13 mouse cellular contexts compared by ENCODE assay signal in the genomic region with DNA sequence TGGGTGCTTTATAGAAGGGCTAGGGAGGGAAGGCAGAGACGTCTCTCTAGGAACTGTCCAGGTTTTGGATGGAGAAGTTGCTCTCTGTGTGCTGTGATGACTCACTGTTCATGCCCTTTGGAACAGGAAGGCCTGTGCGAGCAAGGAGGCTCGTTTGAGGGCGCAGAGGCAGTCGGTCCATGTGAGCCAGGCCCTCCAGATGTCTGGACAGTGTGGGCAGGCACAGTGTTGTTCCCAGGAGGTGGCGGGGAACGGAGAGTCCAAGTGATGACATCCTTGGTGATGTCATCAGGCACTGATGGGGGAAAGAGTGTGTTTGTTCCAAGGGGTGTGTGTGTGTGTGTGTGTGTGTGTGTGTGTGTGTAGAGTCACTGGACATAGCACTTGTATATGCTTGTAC.
DNase-seq lines count a peak whose midpoint lies in the region; ATAC-seq and TF ChIP-seq lines count a peak whose summit lies in the region.
"Had no signal": no experiment of that assay in that cellular context is flagged by ENCODE, and none has a peak within 500 bp of the region (broad histone marks: within the 10 kb centered on the region; RNA-seq: fewer than 3 reads in every experiment).

No protein-coding gene starts in this region.

- H3K9ac ChIP-seq in forebrain, embryonic 15.5 days (replicated peaks), result no peak overlapping the region
- H3K9ac ChIP-seq: embryonic facial prominence, embryonic 13.5 days; limb, embryonic 15.5 days; neural tube, embryonic 15.5 days had no signal

- 0 out of 2 replicates have a peak, but pooled peaks have one; percentile 28 for ATAC-seq in forebrain, embryonic 15.5 days (replicated peaks)

- no peak overlapping the region for H3K4me2 ChIP-seq in forebrain, embryonic 15.5 days (replicated peaks)
- H3K4me2 ChIP-seq: embryonic facial prominence, embryonic 13.5 days; limb, embryonic 15.5 days; neural tube, embryonic 15.5 days had no signal

- H3K36me3 ChIP-seq in forebrain, embryonic 15.5 days, result no peaks in the 10 kb centered on the region
- H3K36me3 ChIP-seq in forebrain, embryonic 10.5 days (replicated peaks), result 0 out of 2 replicates have a peak, but pooled peaks cover 4% of the 10 kb centered on the region
- H3K36me3 ChIP-seq in megakaryocyte, embryonic 14.5 days (replicated peaks; ENCODE audit: low read length), result no peaks in the 10 kb centered on the region
- H3K36me3 ChIP-seq: limb, embryonic 15.5 days; neural tube, embryonic 15.5 days had no signal

- no peak overlapping the region for H3K4me3 ChIP-seq in forebrain, embryonic 15.5 days
- no peak overlapping the region for H3K4me3 ChIP-seq in forebrain, embryonic 10.5 days
- H3K4me3 ChIP-seq in gastrocnemius, adult 2 months, result no peak overlapping the region
- peak overlapping the region; percentile 59 for H3K4me3 ChIP-seq in megakaryocyte, embryonic 14.5 days (replicated peaks)
- H3K4me3 ChIP-seq: embryonic facial prominence, embryonic 13.5 days; limb, embryonic 15.5 days; neural tube, embryonic 15.5 days had no signal

- H3K27ac ChIP-seq in forebrain, embryonic 15.5 days (replicated peaks), result no peak overlapping the region
- H3K27ac ChIP-seq in forebrain, embryonic 10.5 days, result no peak overlapping the region
- H3K27ac ChIP-seq in gastrocnemius, adult 2 months, result no peak overlapping the region
- H3K27ac ChIP-seq: embryonic facial prominence, embryonic 13.5 days; limb, embryonic 15.5 days; neural tube, embryonic 15.5 days had no signal

- no peaks in the 10 kb centered on the region for H3K9me3 ChIP-seq in forebrain, embryonic 15.5 days
- H3K9me3 ChIP-seq in forebrain, embryonic 10.5 days, result no peaks in the 10 kb centered on the region
- no peaks in the 10 kb centered on the region for H3K9me3 ChIP-seq in megakaryocyte, embryonic 14.5 days
- H3K9me3 ChIP-seq: embryonic facial prominence, embryonic 13.5 days; limb, embryonic 15.5 days; neural tube, embryonic 15.5 days had no signal

- 82% methylated on average over 7 of the region's 7 CpGs for WGBS in forebrain, embryonic 15.5 days
- WGBS in forebrain, embryonic 10.5 days, result 76% methylated on average over 7 of the region's 7 CpGs

- intact Hi-C loops in gastrocnemius, adult 2 months (cut with DNase I), result no loop called here
- intact Hi-C loops in heart, postnatal 10 days (cut with DNase I), result no loop called here

- TF ChIP-seq CTCF in gastrocnemius, adult 2 months (IDR thresholded peaks at IDR 0.05), result no peak

- peaks cover 6% of the 10 kb centered on the region for H3K4me1 ChIP-seq in forebrain, embryonic 15.5 days
- H3K4me1 ChIP-seq in forebrain, embryonic 10.5 days, result peaks cover 27% of the 10 kb centered on the region
- peaks cover 34% of the 10 kb centered on the region for H3K4me1 ChIP-seq in megakaryocyte, embryonic 14.5 days

- DNase-seq in forebrain, embryonic 10.5 days (ENCODE audit: extremely low spot score, low spot score), result no peak
- peak; percentile 73 for DNase-seq in gastrocnemius, adult 2 months
- peak; percentile 63 to 67 for DNase-seq in heart, postnatal 10 days
- no peak for DNase-seq in cerebellum, postnatal 4 days (ENCODE audit: low spot score in 2 of 2)
- DNase-seq in kidney, adult 11 months, result no peak
- DNase-seq in embryo, embryonic 11 days, result no peak
- DNase-seq: kidney, adult 8-10 months; thymus, postnatal 36 days had no signal

- H3K27me3 ChIP-seq in forebrain, embryonic 15.5 days, result no peaks in the 10 kb centered on the region
- peaks cover 62% of the 10 kb centered on the region for H3K27me3 ChIP-seq in forebrain, embryonic 10.5 days (ENCODE audit: poor library complexity, severe bottlenecking)
- peaks cover 43% of the 10 kb centered on the region for H3K27me3 ChIP-seq in megakaryocyte, embryonic 14.5 days (replicated peaks)
- H3K27me3 ChIP-seq: embryonic facial prominence, embryonic 13.5 days; limb, embryonic 15.5 days; neural tube, embryonic 15.5 days had no signal

Comparison
In these comparisons a context has a peak if more than half of its experiments do, and no peak if none do; other contexts are left out.
1. DNase-seq: peak in gastrocnemius, adult 2 months (single experiment) and heart, postnatal 10 days (2 of 2); none in forebrain, embryonic 10.5 days (single experiment), cerebellum, postnatal 4 days (0 of 2), kidney, adult 11 months (single experiment) and embryo, embryonic 11 days (single experiment).